Mouse (Mus musculus): ENCODE measurements around the gene Fbxl7. TPM values are rescaled to one million over a fixed set of nuclear protein-coding genes. Genes with fewer than 3 reads are reported as not detected.

The Fbxl7 gene
- polyA plus RNA-seq, 1 experiment from 2014 or later: 12.2 TPM

DNA sequence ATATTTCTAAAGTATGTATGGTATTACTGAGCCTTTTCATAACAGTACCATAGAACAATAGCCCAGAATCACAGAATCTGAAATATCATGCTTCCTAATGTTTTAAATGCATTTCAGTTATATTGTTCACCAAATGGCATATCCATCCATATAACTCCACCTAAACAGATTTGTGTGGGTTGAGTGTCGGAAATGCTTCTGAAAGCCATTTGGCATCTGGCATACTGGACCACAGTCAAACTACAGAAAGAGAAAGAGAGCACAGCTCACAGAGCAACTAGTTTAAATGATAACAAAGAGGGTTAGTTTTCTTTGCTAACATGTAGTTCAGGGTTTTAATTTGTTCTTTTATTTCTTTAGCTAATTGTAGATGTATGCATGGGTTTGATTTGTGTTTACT lies 57.0 kb downstream of the Fbxl7 start:
- DNase-seq: no peak
- H3K27ac ChIP-seq (replicated peaks; ENCODE audit: low read depth, low read length): no peak overlapping the region
- H3K27me3 ChIP-seq (ENCODE audit: control insufficient read depth, insufficient read depth, low read length): no peaks in the 10 kb centered on the region
- H3K4me3 ChIP-seq (replicated peaks; ENCODE audit: low read depth, low read length): no peak overlapping the region
- H3K36me3 ChIP-seq (ENCODE audit: control insufficient read depth, insufficient read depth, low read length): no peaks in the 10 kb centered on the region
- no peaks in the 10 kb centered on the region for H3K4me1 ChIP-seq (ENCODE audit: control insufficient read depth, insufficient read depth, low read length)
- H3K9ac ChIP-seq (replicated peaks; ENCODE audit: low read length): no peak overlapping the region
- no peak overlapping the region for H3K4me2 ChIP-seq (ENCODE audit: low read length)
- H3K9me3 ChIP-seq (ENCODE audit: control insufficient read depth, low read length): no peaks in the 10 kb centered on the region
- WGBS: 93% methylated on average over 1 of the region's 1 CpGs
- no peak for ATAC-seq (ENCODE audit: low FRiP score, low TSS enrichment)

DNA sequence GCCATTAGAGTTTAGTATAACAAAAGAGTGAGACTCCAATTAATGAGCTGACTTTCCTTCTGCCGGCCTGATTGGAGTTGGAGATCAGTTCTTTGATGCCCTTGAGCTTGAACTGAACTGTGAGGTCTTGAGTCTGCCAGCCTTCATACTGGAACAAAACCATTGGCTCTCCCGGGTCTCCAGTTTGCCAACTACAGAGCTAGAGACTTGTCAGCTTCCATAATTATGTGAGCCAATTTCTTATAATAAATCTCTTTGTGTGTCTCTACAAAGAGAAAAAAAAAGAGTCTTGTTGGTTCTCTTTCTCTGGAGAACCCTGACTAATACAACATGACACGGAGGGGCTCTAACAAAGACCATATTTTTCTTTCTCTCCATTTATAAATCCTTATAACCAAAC lies 58.2 kb downstream of the Fbxl7 start:
- H3K4me2 ChIP-seq (ENCODE audit: low read length): no peak overlapping the region
- H3K27me3 ChIP-seq (ENCODE audit: control insufficient read depth, insufficient read depth, low read length): no peaks in the 10 kb centered on the region
- no peaks in the 10 kb centered on the region for H3K36me3 ChIP-seq (ENCODE audit: control insufficient read depth, insufficient read depth, low read length)
- no peak for ATAC-seq (ENCODE audit: low FRiP score, low TSS enrichment)
- no peak overlapping the region for H3K4me3 ChIP-seq (replicated peaks; ENCODE audit: low read depth, low read length)
- no peaks in the 10 kb centered on the region for H3K9me3 ChIP-seq (ENCODE audit: control insufficient read depth, low read length)
- H3K27ac ChIP-seq (replicated peaks; ENCODE audit: low read depth, low read length): no peak overlapping the region
- H3K9ac ChIP-seq (replicated peaks; ENCODE audit: low read length): no peak overlapping the region
- H3K4me1 ChIP-seq (ENCODE audit: control insufficient read depth, insufficient read depth, low read length): no peaks in the 10 kb centered on the region
- WGBS: 39% methylated on average over 3 of the region's 3 CpGs
- DNase-seq: no peak

DNA sequence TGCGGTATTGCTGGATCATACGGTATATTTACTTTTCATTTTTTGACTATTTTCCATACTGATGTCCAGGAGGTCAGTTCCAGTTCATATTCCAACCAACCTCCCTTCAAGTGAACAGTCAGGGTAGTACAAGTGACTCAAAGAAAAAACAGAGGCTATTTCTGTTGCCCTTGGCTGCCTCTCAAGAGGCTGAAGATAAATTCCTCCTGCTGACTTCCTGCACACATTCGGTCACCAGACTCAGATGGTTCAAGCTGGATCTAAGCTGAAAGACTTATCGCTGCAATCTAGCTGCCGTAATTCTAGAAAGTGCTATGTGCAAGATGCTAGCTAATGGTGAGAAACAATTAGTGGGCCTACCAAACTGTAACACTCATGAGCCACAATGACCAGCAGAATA lies 61.0 kb downstream of the Fbxl7 start:
- ATAC-seq (ENCODE audit: low FRiP score, low TSS enrichment): no peak
- H3K4me2 ChIP-seq (ENCODE audit: low read length): no peak overlapping the region
- no peaks in the 10 kb centered on the region for H3K27me3 ChIP-seq (ENCODE audit: control insufficient read depth, insufficient read depth, low read length)
- H3K4me3 ChIP-seq (replicated peaks; ENCODE audit: low read depth, low read length): no peak overlapping the region
- H3K36me3 ChIP-seq (ENCODE audit: control insufficient read depth, insufficient read depth, low read length): no peaks in the 10 kb centered on the region
- no peak for DNase-seq
- H3K9ac ChIP-seq (replicated peaks; ENCODE audit: low read length): no peak overlapping the region
- H3K9me3 ChIP-seq (ENCODE audit: control insufficient read depth, low read length): no peaks in the 10 kb centered on the region
- WGBS: 91% methylated on average over 5 of the region's 5 CpGs
- H3K4me1 ChIP-seq (ENCODE audit: control insufficient read depth, insufficient read depth, low read length): no peaks in the 10 kb centered on the region
- no peak overlapping the region for H3K27ac ChIP-seq (replicated peaks; ENCODE audit: low read depth, low read length)

DNA sequence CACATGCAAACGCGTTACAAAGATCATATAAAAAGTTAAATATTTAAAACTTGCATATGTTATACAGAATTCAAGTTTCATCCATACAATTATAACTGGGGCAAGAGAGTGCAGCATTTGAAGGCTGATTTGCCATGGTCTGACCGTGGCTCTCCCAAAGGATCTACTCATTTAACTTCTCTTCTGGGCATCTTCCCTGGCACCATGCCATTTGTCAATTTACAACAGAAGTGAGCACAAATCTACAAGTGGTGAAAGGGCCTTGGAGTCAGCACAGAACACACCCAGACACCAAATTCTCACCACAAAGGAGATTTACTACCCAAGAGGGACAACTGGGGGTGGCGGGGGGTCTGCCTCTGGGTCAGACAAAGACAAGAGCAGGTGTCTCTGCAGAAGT lies 64.2 kb downstream of the Fbxl7 start:
- H3K27me3 ChIP-seq (ENCODE audit: control insufficient read depth, insufficient read depth, low read length): no peaks in the 10 kb centered on the region
- WGBS: 92% methylated on average over 4 of the region's 4 CpGs
- no peaks in the 10 kb centered on the region for H3K9me3 ChIP-seq (ENCODE audit: control insufficient read depth, low read length)
- ATAC-seq (ENCODE audit: low FRiP score, low TSS enrichment) (no peak), DNase-seq (no peak)
- H3K36me3 ChIP-seq (ENCODE audit: control insufficient read depth, insufficient read depth, low read length): no peaks in the 10 kb centered on the region
- no peak overlapping the region for H3K4me3 ChIP-seq (replicated peaks; ENCODE audit: low read depth, low read length)
- no peak overlapping the region for H3K4me2 ChIP-seq (ENCODE audit: low read length)
- no peaks in the 10 kb centered on the region for H3K4me1 ChIP-seq (ENCODE audit: control insufficient read depth, insufficient read depth, low read length)
- no peak overlapping the region for H3K9ac ChIP-seq (replicated peaks; ENCODE audit: low read length)
- no peak overlapping the region for H3K27ac ChIP-seq (replicated peaks; ENCODE audit: low read depth, low read length)

DNA sequence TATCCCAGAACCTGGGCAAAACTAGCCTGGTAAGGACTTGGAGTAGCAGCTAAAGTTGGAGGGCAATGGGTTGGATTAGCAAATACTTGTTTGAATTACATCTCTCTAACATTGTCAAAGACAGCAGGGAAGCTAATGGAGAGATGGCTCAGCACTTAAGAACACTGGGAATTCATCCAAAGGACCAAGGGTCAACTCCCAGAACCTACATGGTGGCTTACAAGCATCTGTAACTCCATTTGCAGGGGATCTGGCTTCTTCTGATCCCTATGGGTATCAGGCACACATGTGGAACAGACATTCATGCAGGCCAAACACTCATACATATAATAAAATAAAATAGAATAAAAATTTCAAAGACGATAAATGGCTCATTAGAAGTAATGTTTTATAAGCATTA lies 78.4 kb downstream of the Fbxl7 start:
- H3K27me3 ChIP-seq (ENCODE audit: control insufficient read depth, insufficient read depth, low read length): no peaks in the 10 kb centered on the region
- no peak overlapping the region for H3K9ac ChIP-seq (replicated peaks; ENCODE audit: low read length)
- H3K4me2 ChIP-seq (ENCODE audit: low read length): no peak overlapping the region
- DNase-seq (no peak), ATAC-seq (ENCODE audit: low FRiP score, low TSS enrichment) (no peak)
- H3K27ac ChIP-seq (replicated peaks; ENCODE audit: low read depth, low read length): no peak overlapping the region
- H3K36me3 ChIP-seq (ENCODE audit: control insufficient read depth, insufficient read depth, low read length): no peaks in the 10 kb centered on the region
- no peaks in the 10 kb centered on the region for H3K9me3 ChIP-seq (ENCODE audit: control insufficient read depth, low read length)
- H3K4me1 ChIP-seq (ENCODE audit: control insufficient read depth, insufficient read depth, low read length): no peaks in the 10 kb centered on the region
- WGBS: 94% methylated on average over 1 of the region's 1 CpGs
- no peak overlapping the region for H3K4me3 ChIP-seq (replicated peaks; ENCODE audit: low read depth, low read length)

DNA sequence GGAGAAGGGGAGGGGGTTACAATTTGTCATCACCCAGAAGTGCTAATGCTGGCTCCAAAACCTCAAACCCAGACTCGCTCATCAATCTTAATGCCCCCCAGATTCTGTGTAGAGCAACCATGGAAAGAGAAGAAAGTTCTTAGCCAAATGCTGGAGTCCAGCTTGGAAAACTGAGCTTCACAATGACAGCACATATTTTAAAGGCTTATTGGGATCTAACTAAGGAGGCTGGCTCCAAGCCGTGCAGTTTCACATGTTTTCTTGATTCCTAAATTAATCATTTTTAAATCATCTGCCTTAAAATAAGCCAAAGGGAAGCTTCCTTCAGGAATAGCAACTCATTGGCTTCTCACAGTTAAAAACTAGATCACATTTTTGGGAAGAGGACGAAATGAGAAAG lies 82.5 kb downstream of the Fbxl7 start:
- H3K9me3 ChIP-seq (ENCODE audit: control insufficient read depth, low read length): no peaks in the 10 kb centered on the region
- H3K27ac ChIP-seq (replicated peaks; ENCODE audit: low read depth, low read length): no peak overlapping the region
- no peaks in the 10 kb centered on the region for H3K4me1 ChIP-seq (ENCODE audit: control insufficient read depth, insufficient read depth, low read length)
- H3K4me3 ChIP-seq (replicated peaks; ENCODE audit: low read depth, low read length): no peak overlapping the region
- no peaks in the 10 kb centered on the region for H3K27me3 ChIP-seq (ENCODE audit: control insufficient read depth, insufficient read depth, low read length)
- no peaks in the 10 kb centered on the region for H3K36me3 ChIP-seq (ENCODE audit: control insufficient read depth, insufficient read depth, low read length)
- no peak for ATAC-seq (ENCODE audit: low FRiP score, low TSS enrichment)
- 78% methylated on average over 3 of the region's 3 CpGs for WGBS
- no peak for DNase-seq
- H3K4me2 ChIP-seq (ENCODE audit: low read length): no peak overlapping the region
- no peak overlapping the region for H3K9ac ChIP-seq (replicated peaks; ENCODE audit: low read length)

DNA sequence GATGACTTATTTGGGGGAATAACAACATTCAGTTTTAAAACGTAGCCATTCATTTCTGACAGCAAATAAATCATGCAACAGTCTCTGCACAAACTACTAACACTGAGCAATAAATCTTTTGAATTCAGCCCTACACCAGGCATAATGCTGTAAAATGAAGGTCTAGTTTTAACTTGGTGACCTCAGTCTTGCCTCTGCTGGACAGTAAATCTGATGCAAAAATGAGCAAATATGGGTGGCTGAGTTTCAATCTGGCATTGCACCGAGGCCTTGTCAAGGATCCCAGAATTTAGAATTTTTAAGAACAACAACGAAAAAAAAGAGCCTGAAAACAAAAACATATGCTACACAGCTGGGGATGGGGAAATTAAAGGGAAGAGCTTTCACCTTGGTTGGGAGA lies 85.8 kb downstream of the Fbxl7 start:
- ATAC-seq (ENCODE audit: low FRiP score, low TSS enrichment) (no peak), DNase-seq (no peak)
- Histone ChIP-seq H3K4me1 (ENCODE audit: control insufficient read depth, insufficient read depth, low read length) (no peaks in the 10 kb centered on the region), H3K9me3 (ENCODE audit: control insufficient read depth, low read length) (no peaks in the 10 kb centered on the region), H3K27me3 (ENCODE audit: control insufficient read depth, insufficient read depth, low read length) (no peaks in the 10 kb centered on the region), H3K36me3 (ENCODE audit: control insufficient read depth, insufficient read depth, low read length) (no peaks in the 10 kb centered on the region), H3K4me2 (ENCODE audit: low read length) (no peak overlapping the region), H3K27ac (replicated peaks; ENCODE audit: low read depth, low read length) (no peak overlapping the region), H3K4me3 (replicated peaks; ENCODE audit: low read depth, low read length) (no peak overlapping the region), H3K9ac (replicated peaks; ENCODE audit: low read length) (no peak overlapping the region)
- 89% methylated on average over 3 of the region's 3 CpGs for WGBS

DNA sequence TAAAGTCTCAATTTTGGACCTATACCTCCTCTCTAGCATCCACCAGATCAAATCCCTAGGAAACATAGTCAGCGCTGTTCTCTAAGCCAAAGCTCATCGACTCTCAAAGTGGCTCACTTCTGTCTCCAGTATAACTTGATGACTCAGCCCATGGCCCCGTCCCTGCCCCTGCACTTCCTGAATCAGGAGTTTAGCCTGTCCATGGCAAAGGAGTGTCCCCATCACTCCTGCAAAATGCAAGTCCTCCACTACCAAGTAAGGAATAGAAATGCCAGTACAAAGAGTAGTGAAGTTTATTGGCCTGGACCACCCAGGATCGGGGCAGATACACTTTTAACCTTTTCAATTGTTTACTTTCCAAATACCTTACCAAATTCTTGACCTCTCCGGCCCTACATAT lies 91.3 kb downstream of the Fbxl7 start:
- DNase-seq (no peak), ATAC-seq (ENCODE audit: low FRiP score, low TSS enrichment) (no peak)
- Histone ChIP-seq H3K27ac (replicated peaks; ENCODE audit: low read depth, low read length) (no peak overlapping the region), H3K9me3 (ENCODE audit: control insufficient read depth, low read length) (no peaks in the 10 kb centered on the region), H3K4me2 (ENCODE audit: low read length) (no peak overlapping the region), H3K4me1 (ENCODE audit: control insufficient read depth, insufficient read depth, low read length) (no peaks in the 10 kb centered on the region), H3K9ac (replicated peaks; ENCODE audit: low read length) (no peak overlapping the region), H3K36me3 (ENCODE audit: control insufficient read depth, insufficient read depth, low read length) (no peaks in the 10 kb centered on the region), H3K27me3 (ENCODE audit: control insufficient read depth, insufficient read depth, low read length) (no peaks in the 10 kb centered on the region), H3K4me3 (replicated peaks; ENCODE audit: low read depth, low read length) (no peak overlapping the region)
- 90% methylated on average over 5 of the region's 5 CpGs for WGBS

DNA sequence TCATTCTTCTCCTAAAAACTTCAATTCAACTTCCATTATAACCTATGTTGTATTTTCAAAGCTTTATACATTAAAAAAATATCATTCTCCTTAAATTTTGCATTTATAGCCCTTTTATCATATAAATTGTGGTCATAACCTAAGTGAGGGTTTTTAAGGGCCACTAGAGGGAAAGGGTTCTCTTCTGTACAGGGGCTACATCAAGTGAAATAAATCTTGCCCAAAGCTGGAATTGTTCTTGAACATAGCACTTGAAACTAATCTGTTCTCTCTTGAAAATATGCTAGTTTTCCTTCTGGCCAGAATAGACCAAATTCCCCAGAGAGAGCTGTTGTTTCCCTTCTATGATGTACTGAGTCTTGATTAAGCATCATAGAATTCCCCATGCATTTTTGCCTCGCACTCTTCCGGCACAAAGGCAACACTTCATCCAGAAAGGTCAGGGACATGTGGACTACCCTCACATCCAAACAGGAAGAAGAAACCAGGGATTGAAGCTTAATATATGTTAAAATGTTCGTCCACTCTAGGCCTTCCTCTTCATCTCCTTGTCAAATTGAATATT lies 95.8 kb downstream of the Fbxl7 start:
- H3K9me3 ChIP-seq (ENCODE audit: control insufficient read depth, low read length): no peaks in the 10 kb centered on the region
- H3K9ac ChIP-seq (replicated peaks; ENCODE audit: low read length): no peak overlapping the region
- no peak overlapping the region for H3K4me3 ChIP-seq (replicated peaks; ENCODE audit: low read depth, low read length)
- H3K36me3 ChIP-seq (ENCODE audit: control insufficient read depth, insufficient read depth, low read length): no peaks in the 10 kb centered on the region
- no peaks in the 10 kb centered on the region for H3K27me3 ChIP-seq (ENCODE audit: control insufficient read depth, insufficient read depth, low read length)
- no peak overlapping the region for H3K4me2 ChIP-seq (ENCODE audit: low read length)
- WGBS: 86% methylated on average over 3 of the region's 3 CpGs
- DNase-seq (no peak), ATAC-seq (ENCODE audit: low FRiP score, low TSS enrichment) (no peak)
- 0 out of 2 replicates have a peak, but pooled peaks cover 3% of the 10 kb centered on the region for H3K4me1 ChIP-seq (ENCODE audit: control insufficient read depth, insufficient read depth, low read length)
- no peak overlapping the region for H3K27ac ChIP-seq (replicated peaks; ENCODE audit: low read depth, low read length)

Measured in midbrain, embryonic 14.5 days (tissue).